Mouse (Mus musculus) midbrain, postnatal 0 days (tissue): ENCODE results near the gene Cactin. TPM values are rescaled to one million over a fixed set of nuclear protein-coding genes. Genes with fewer than 3 reads are reported as not detected.

Source experiments
- ATAC-seq: fragments of 200-750 bp; cut with Nextera tagmentation; 2 replicates; pipeline ENCODE4 v1.8.0; 2017; ENCODE audit warnings: moderate number of reproducible peaks, mild to moderate bottlenecking, moderate TSS enrichment, moderate library complexity; ENCODE audit not compliant: low FRiP score
- DNase-seq: peaks from one replicate; pipeline ENCODE4 v3.0.0-alpha.2; 2015; ENCODE audit warnings: low spot score
- H3K27ac ChIP-seq: fragments of 300-500 bp; sonication (generic); 2 replicates; pipeline ENCODE4 v1.5.1; 2014; ENCODE audit warnings: low read depth, mild to moderate bottlenecking, low read length, mixed read lengths
- H3K27me3 ChIP-seq: fragments of 300-500 bp; sonication (generic); 2 replicates; pipeline ENCODE4 v1.6.1; 2014; ENCODE audit warnings: low read length, control low read depth, mixed read lengths; ENCODE audit not compliant: insufficient read depth
- H3K36me3 ChIP-seq: fragments of 300-500 bp; sonication (generic); 2 replicates; pipeline ENCODE4 v1.6.1; 2014; ENCODE audit warnings: low read length, control low read depth, mixed read lengths; ENCODE audit not compliant: insufficient read depth
- H3K4me1 ChIP-seq: fragments of 300-500 bp; sonication (generic); 2 replicates; pipeline ENCODE4 v1.6.1; 2014; ENCODE audit warnings: mild to moderate bottlenecking, control low read depth, antibody characterized with exemption, low read length, mixed read lengths; ENCODE audit not compliant: insufficient read depth
- H3K4me2 ChIP-seq: fragments of 300-500 bp; sonication (generic); 2 replicates; pipeline ENCODE4 v1.6.1; 2014; ENCODE audit warnings: low read depth, mild to moderate bottlenecking, low read length, mixed read lengths; ENCODE audit not compliant: poor library complexity, severe bottlenecking
- H3K4me3 ChIP-seq: fragments of 300-500 bp; sonication (generic); 2 replicates; pipeline ENCODE4 v1.5.1; 2014; ENCODE audit warnings: low read depth, mild to moderate bottlenecking, low read length, moderate library complexity
- H3K9ac ChIP-seq: fragments of 300-500 bp; sonication (generic); replicated peaks from 2 replicates; pipeline ENCODE4 v1.6.1; 2014; ENCODE audit warnings: mild to moderate bottlenecking, low read length, moderate library complexity, mixed read lengths; ENCODE audit not compliant: poor library complexity, severe bottlenecking
- H3K9me3 ChIP-seq: fragments of 300-500 bp; sonication (generic); 2 replicates; pipeline ENCODE4 v1.6.1; 2016; ENCODE audit warnings: low read length, control low read depth
- CTCF ChIP-seq: IDR thresholded peaks from 2 replicates; pipeline ENCODE4 v1.5.1; 2016; ENCODE audit warnings: antibody characterized with exemption, mild to moderate bottlenecking
- WGBS: fragments of 180-500 bp; shearing (Covaris S2); extraction: QIAGEN DNeasy Blood & Tissue Kit; methylation state at CpG from one replicate; pipeline ENCODE4 v1.1.7; 2014; 5-methylcytosine and 5-hydroxymethylcytosine counted together
- polyA plus RNA-seq: library from polyadenylated mRNA; unstranded; fragments of >200 nt; fragmentation: Nextera tagmentation; extraction: Ambion mirVana; gene quantifications from 2 replicates; pipeline ENCODE4 v1.2.1, GENCODE M21; 2015
- total RNA-seq: library from RNA; depleted of rRNA; stranded (reverse); fragments of >200 nt; gene quantifications from 2 replicates; pipeline ENCODE4 v1.2.3, GENCODE M21; 2014

Gene Cactin
- total and polyA plus RNA-seq, 2 experiments from 2014 or later, result 20.2 to 22.7 TPM

DNA sequence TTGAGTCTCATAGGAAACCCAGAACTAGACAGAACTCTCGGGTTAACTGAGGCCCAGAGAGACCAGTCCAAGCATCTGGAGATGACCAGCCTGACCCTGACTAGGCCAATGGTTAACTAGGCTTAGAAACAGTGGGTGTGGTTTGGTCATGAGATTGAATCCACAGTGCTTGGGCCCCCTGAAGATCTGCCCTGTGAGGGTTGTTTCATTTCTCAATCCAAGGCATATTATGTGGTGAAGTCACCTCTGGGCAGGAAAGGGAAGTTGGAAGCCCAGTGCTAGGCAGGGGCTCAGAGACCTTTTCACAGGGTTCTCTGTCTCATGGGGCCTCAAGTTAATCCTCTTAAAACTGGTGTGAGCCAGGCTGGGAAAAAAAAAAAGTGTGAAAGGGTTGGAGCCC is 37.9 kb downstream of the Cactin start:
- H3K9ac ChIP-seq, result peak overlapping the region; percentile 87; the same call in 1 of the 2 replicates
- no peaks in the 10 kb centered on the region for H3K9me3 ChIP-seq
- peaks cover 4% of the 10 kb centered on the region for H3K4me1 ChIP-seq
- H3K27ac ChIP-seq, result no peak overlapping the region
- H3K4me3 ChIP-seq, result peak overlapping the region; percentile 80; the same call in 1 of the 2 replicates
- peak overlapping the region; percentile 91 for H3K4me2 ChIP-seq
- ATAC-seq, result no peak
- WGBS, result 68% methylated on average over 1 of the region's 1 CpGs
- H3K27me3 ChIP-seq, result 0 out of 2 replicates have a peak, but pooled peaks cover 12% of the 10 kb centered on the region
- TF ChIP-seq CTCF, result no peak
- no peak for DNase-seq
- H3K36me3 ChIP-seq, result peaks cover 22% of the 10 kb centered on the region

DNA sequence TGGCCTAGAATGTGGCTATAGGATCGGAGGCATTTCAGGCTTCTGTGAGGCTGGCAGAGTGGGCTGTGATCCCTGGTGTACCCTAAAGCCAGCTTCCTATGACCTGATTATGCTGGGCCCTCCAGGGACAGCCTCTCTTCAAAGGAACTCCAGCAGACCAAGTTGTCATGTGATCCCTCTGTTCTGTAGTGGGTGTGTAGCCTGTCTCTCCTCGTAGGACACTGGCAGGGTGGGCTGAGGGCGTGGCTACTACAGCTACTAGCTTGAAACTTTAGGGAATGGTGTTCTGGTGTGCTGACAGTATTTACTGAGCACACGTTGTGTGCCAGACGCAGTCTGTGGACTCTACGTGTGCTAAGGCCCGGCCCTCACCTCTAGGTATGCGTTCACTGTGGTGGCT is 39.8 kb downstream of the Cactin start:
- 0 out of 2 replicates have a peak, but pooled peaks cover 14% of the 10 kb centered on the region for H3K27me3 ChIP-seq
- no peaks in the 10 kb centered on the region for H3K9me3 ChIP-seq
- 68% methylated on average over 8 of the region's 8 CpGs for WGBS
- TF ChIP-seq CTCF, result no peak
- peaks cover 11% of the 10 kb centered on the region for H3K4me1 ChIP-seq
- no peak overlapping the region for H3K4me3 ChIP-seq
- H3K4me2 ChIP-seq, result no peak overlapping the region
- no peak for DNase-seq
- no peak for ATAC-seq
- H3K9ac ChIP-seq, result peak overlapping the region; percentile 24; the same call in 1 of the 2 replicates
- H3K27ac ChIP-seq, result no peak overlapping the region
- peaks cover 22% of the 10 kb centered on the region for H3K36me3 ChIP-seq

DNA sequence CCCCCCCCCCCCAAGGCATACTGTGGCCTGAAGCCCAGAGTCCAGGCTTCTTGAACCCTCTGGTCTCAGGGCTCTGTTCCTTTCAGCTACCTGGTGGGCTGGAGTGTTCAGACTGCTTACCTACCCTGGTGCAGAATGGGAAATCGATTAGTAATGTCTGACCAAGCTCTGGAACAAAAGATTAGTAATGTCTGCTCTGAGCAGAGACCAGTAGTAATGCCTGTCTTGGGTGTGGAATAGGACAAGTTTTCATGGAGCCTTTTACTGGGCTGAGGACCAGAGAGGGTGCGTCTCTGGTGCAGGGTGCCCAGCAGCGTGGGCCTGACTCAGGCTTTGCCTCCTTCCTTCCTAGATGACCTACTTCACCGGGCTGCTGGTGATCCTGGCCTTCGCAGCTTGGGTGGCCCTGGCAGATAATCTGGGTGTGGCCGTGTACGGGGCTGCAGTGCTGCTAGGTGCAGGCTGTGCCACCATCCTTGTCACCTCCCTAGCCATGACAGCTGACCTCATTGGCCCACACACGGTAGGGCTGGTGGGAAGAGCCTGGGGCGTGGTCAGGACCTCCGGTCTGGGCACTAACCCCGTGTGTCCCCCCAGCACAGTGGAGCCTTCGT is 41.5 kb downstream of the Cactin start:
- H3K9ac ChIP-seq, result no peak overlapping the region
- 77% methylated on average over 12 of the region's 12 CpGs for WGBS
- DNase-seq (no peak), ATAC-seq (no peak)
- H3K4me3 ChIP-seq, result no peak overlapping the region
- peaks cover 33% of the 10 kb centered on the region for H3K36me3 ChIP-seq
- H3K4me1 ChIP-seq, result peaks cover 11% of the 10 kb centered on the region
- TF ChIP-seq CTCF, result no peak
- H3K4me2 ChIP-seq, result no peak overlapping the region
- H3K27ac ChIP-seq, result no peak overlapping the region
- no peaks in the 10 kb centered on the region for H3K9me3 ChIP-seq
- 0 out of 2 replicates have a peak, but pooled peaks cover 14% of the 10 kb centered on the region for H3K27me3 ChIP-seq

DNA sequence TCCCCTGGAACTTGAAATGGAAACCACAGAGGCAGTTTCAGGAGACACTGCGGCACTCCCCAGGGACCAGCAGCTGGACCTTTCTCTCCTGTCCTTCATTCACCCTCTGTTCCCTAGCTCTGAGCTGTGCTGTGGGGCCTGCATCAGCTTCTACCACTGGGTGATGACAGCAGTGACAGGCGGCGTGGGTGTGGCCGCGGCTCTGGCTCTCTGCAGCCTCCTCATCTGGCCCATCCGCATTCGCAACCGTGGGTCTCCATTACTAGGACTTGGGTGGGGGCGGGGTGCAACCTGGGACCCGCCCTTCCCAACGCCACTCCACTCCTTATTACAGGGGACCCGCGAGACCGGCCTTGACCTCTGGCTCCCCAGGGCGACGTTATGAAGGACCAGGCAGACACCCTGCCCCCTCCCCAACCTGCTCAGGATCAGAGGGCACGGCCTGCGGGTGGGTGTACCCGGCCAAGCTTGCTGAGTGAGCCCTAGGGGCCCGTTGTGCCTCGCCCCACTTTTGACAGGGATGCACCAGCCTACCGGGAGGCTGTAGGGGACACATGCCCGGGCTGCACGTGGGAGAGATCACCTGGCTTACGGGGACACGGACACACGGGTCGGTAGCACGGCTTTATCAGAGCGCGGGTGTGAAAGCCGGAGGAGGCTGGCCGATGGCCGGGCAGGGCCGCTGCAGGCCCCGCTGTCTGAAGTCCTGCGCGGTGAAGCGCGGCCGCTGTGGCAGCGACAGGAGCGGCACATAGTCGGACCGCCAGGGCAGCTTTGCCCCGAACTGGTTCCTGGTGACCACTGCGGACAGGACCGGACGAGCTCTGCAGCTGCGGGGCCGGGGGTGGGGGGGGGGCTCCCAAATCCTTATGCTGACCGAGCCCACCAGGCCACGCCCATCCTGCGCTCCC is 42.8 kb downstream of the Cactin start:
- H3K27ac ChIP-seq, result no peak overlapping the region
- peaks cover 45% of the 10 kb centered on the region for H3K36me3 ChIP-seq
- H3K9ac ChIP-seq, result 0 out of 2 replicates have a peak overlapping the region, but pooled peaks have one; percentile 24
- no peaks in the 10 kb centered on the region for H3K9me3 ChIP-seq
- 0 out of 2 replicates have a peak, but pooled peaks cover 14% of the 10 kb centered on the region for H3K27me3 ChIP-seq
- H3K4me2 ChIP-seq, result peak overlapping the region; percentile 16; the same call in 1 of the 2 replicates
- H3K4me3 ChIP-seq, result peak overlapping the region; percentile 9
- 17% methylated on average over 54 of the region's 54 CpGs for WGBS
- ATAC-seq, result no peak
- peaks cover 7% of the 10 kb centered on the region; the same call in 1 of the 2 replicates for H3K4me1 ChIP-seq
- DNase-seq, result no peak
- TF ChIP-seq CTCF, result no peak

DNA sequence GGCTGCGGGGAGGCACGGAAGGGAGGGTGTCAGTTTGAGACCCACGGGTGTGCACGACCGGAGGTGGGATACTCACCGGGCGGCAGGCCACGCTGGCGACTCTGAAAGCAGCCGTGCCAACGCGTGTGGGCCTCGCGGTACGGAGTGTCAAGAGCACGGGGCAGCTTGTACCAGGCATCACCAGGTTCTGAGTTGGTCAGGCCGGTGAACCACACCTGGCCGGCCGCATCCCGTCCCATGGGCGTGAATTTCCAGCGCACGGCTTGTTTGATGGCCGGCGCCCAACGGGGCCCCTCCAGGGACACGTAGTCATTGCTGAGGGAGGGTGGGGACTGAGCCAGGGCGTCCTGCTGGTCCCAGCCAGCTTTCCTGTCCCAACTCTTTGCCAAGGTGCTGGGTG is 43.8 kb downstream of the Cactin start:
- TF ChIP-seq CTCF, result no peak
- Histone ChIP-seq H3K9ac (0 out of 2 replicates have a peak overlapping the region, but pooled peaks have one; percentile 24), H3K4me3 (0 out of 2 replicates have a peak overlapping the region, but pooled peaks have one; percentile 3), H3K36me3 (peaks cover 55% of the 10 kb centered on the region), H3K4me2 (peak overlapping the region; percentile 24; the same call in 1 of the 2 replicates), H3K27ac (no peak overlapping the region), H3K27me3 (0 out of 2 replicates have a peak, but pooled peaks cover 14% of the 10 kb centered on the region), H3K4me1 (peaks cover 7% of the 10 kb centered on the region; the same call in 1 of the 2 replicates), H3K9me3 (no peaks in the 10 kb centered on the region)
- 13% methylated on average over 28 of the region's 28 CpGs for WGBS
- no peak; the same call in 1 of the 2 replicates for ATAC-seq
- DNase-seq, result no peak
